Mouse (Mus musculus): ENCODE measurements around the gene Chga. TPM values are rescaled to one million over a fixed set of nuclear protein-coding genes. Genes with fewer than 3 reads are reported as not detected.

The Chga gene
- polyA plus RNA-seq, 1 experiment from 2014 or later: 9.2 TPM

DNA sequence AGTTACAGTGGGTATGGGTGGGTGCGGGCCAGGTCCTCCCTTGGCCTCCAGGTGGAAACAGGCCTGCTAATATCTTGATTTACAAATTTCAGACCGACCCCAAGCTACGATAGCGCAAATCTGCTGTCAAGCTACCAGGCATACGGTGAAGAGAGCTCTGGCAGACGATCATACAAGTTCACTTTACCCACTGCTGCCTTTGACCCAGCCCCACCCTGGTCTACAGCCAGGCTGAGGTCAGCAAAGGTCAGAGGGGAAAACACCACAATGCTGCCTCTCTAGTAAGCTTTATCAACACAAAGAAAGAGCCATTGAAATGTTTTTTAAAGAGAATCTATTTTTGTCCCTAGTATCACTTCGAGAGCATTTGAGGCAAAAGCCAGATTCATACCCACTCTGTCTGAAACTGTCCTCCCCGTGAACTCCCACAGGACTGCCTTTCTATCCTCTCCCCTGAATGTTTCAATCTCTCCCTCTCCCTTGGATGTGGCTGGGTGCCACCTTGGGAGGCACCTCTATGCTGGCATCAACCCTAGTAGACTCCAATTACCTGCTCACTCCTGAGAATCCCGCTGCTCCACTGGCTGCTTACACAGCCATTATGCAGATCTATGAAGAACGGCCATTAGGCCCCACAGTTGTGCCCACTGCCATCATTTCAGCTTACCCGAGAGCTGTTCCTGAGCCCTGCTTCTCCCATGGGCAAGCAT, 53.2 kb downstream of the Chga start:
- no peak overlapping the region for H3K27ac ChIP-seq
- no peak overlapping the region for H3K4me3 ChIP-seq
- H3K36me3 ChIP-seq (replicated peaks): peaks cover 12% of the 10 kb centered on the region
- 83% methylated on average over 11 of the region's 11 CpGs for WGBS
- H3K9me3 ChIP-seq: no peaks in the 10 kb centered on the region
- DNase-seq (ENCODE audit: extremely low spot score, low spot score): no peak
- H3K4me1 ChIP-seq: peaks cover 6% of the 10 kb centered on the region
- no peaks in the 10 kb centered on the region for H3K27me3 ChIP-seq (ENCODE audit: poor library complexity, severe bottlenecking)

DNA sequence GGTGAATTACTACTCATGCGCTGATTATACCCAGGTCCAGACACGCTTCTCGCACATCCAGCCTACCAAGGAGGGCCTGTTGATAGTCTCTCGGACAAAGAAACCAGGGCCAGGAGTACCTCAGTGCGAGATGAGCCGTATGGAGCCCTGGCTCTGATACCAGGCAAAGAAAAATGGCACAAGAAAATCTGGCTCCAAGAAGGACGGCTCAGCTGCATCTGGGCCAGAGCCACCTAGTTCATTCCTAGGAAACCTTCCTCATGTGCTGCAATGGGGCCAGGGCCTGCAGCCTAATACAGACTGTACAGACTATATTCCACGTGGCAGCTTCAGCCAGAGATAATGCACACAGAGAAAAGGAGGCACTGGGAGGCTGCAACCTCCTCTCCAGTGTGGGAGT, 56.2 kb downstream of the Chga start:
- no peak overlapping the region for H3K4me3 ChIP-seq
- 90% methylated on average over 8 of the region's 8 CpGs for WGBS
- DNase-seq (ENCODE audit: extremely low spot score, low spot score): no peak
- H3K36me3 ChIP-seq (replicated peaks): 0 out of 2 replicates have a peak, but pooled peaks cover 5% of the 10 kb centered on the region
- H3K27me3 ChIP-seq (ENCODE audit: poor library complexity, severe bottlenecking): no peaks in the 10 kb centered on the region
- no peak overlapping the region for H3K27ac ChIP-seq
- H3K9me3 ChIP-seq: no peaks in the 10 kb centered on the region
- H3K4me1 ChIP-seq: peaks cover 6% of the 10 kb centered on the region

DNA sequence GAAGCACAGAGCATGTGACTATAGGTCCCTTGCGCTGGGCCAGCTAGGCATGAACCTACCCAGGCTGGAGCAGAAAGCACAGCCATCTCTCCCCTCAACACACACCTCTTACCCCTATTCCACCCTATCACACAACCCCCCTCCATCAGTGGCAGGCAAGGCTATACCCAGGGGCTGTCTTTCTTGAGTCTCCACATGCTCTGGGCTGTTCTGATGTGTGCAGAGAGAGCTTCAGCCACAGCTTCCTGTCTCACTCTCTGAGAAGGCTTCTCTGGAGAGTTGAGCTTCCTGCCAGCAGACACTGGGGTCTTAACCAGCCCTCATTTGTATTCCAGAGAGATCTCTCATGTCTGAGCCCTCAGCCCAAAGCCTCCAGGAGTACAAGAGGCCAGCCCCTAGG, 57.7 kb downstream of the Chga start:
- Histone ChIP-seq H3K9me3 (no peaks in the 10 kb centered on the region), H3K27ac (peak overlapping the region; percentile 17; the same call in 1 of the 2 replicates), H3K27me3 (ENCODE audit: poor library complexity, severe bottlenecking) (no peaks in the 10 kb centered on the region), H3K4me1 (peaks cover 14% of the 10 kb centered on the region), H3K4me3 (no peak overlapping the region), H3K36me3 (replicated peaks) (0 out of 2 replicates have a peak, but pooled peaks cover 5% of the 10 kb centered on the region)
- WGBS: 90% methylated on average over 1 of the region's 1 CpGs
- DNase-seq (ENCODE audit: extremely low spot score, low spot score): no peak

GRCm38 (mm10) chr12:102613411-102613810, 58.6 kb downstream of the Chga start:
- Histone ChIP-seq H3K4me1 (peaks cover 14% of the 10 kb centered on the region), H3K4me3 (no peak overlapping the region), H3K27ac (no peak overlapping the region), H3K9me3 (no peaks in the 10 kb centered on the region), H3K36me3 (replicated peaks) (0 out of 2 replicates have a peak, but pooled peaks cover 5% of the 10 kb centered on the region), H3K27me3 (ENCODE audit: poor library complexity, severe bottlenecking) (no peaks in the 10 kb centered on the region)
- DNase-seq (ENCODE audit: extremely low spot score, low spot score): no peak
- WGBS: 93% methylated on average over 4 of the region's 4 CpGs

Other genes starting within 250 kb of the Chga start
- 41.4 and 42.8 TPM in 2 replicates for gene Lgmn, start 115.2 kb upstream of the Chga start, polyA plus RNA-seq (2016; fragmentation: Nextera tagmentation; extraction: Ambion mirVana)
- gene Golga5, start 85.8 kb upstream of the Chga start, polyA plus RNA-seq (2016; fragmentation: Nextera tagmentation; extraction: Ambion mirVana): 25.0 and 26.3 TPM in 2 replicates
- gene Itpk1, start 150.0 kb downstream of the Chga start, polyA plus RNA-seq (2016; fragmentation: Nextera tagmentation; extraction: Ambion mirVana): 16.5 and 18.5 TPM in 2 replicates
- gene Moap1, start 188.7 kb downstream of the Chga start, polyA plus RNA-seq (2016; fragmentation: Nextera tagmentation; extraction: Ambion mirVana): 33.8 and 36.5 TPM in 2 replicates
- gene Tmem251, start 188.8 kb downstream of the Chga start, polyA plus RNA-seq (2016; fragmentation: Nextera tagmentation; extraction: Ambion mirVana): 12.0 and 14.2 TPM in 2 replicates
- not detected in 2 replicates for gene Gm28051, start 202.8 kb downstream of the Chga start, polyA plus RNA-seq (2016; fragmentation: Nextera tagmentation; extraction: Ambion mirVana)
- 47.9 and 52.4 TPM in 2 replicates for gene Gon7, start 202.8 kb downstream of the Chga start, polyA plus RNA-seq (2016; fragmentation: Nextera tagmentation; extraction: Ambion mirVana)
- gene Ubr7, start 203.0 kb downstream of the Chga start, polyA plus RNA-seq (2016; fragmentation: Nextera tagmentation; extraction: Ambion mirVana): 67.8 and 71.6 TPM in 2 replicates
- gene Gm20604, start 203.7 kb downstream of the Chga start, polyA plus RNA-seq (2016; fragmentation: Nextera tagmentation; extraction: Ambion mirVana): 31.7 and 35.0 TPM in 2 replicates